ENCODE assay signal across 8 mouse cellular contexts in genomic region chr15:67019194-67019661, GRCm38 (mm10).
DNase-seq lines count a peak whose midpoint lies in the region; ATAC-seq and TF ChIP-seq lines count a peak whose summit lies in the region.

No protein-coding gene starts in this region.

- H3K9me3 ChIP-seq in E14TG2a.4 (ENCODE audit: low read length) = peaks cover 22% of the 10 kb centered on the region
- no peaks in the 10 kb centered on the region for H3K9me3 ChIP-seq in limb, embryonic 11.5 days (ENCODE audit: control insufficient read depth, low read length)

- TF ChIP-seq CTCF in E14TG2a.4 (conservative IDR thresholded peaks at IDR 0.05; ENCODE audit: low read length) = no peak

- H3K4me1 ChIP-seq in E14TG2a.4 (replicated peaks; ENCODE audit: low read depth, low read length) = peaks cover 50% of the 10 kb centered on the region
- peaks cover 9% of the 10 kb centered on the region for H3K4me1 ChIP-seq in limb, embryonic 11.5 days (ENCODE audit: control insufficient read depth, insufficient read depth, low read length)

- peak; percentile 74 for ATAC-seq in limb, embryonic 11.5 days (ENCODE audit: insufficient number of reproducible peaks, low FRiP score, low TSS enrichment, low read depth)

- peak; percentile 20 for DNase-seq in embryo, embryonic 10.5 days (ENCODE audit: low spot score)
- peak; percentile 64 to 72 for DNase-seq in heart, postnatal 10 days
- DNase-seq in limb, embryonic 11.5 days (ENCODE audit: low spot score) = peak; percentile 57
- DNase-seq in retina, postnatal 1 day = peak; percentile 65
- no peak for DNase-seq in layer of hippocampus, adult 8-10 months (ENCODE audit: low spot score in 2 of 2)
- DNase-seq in thymus, adult 18-20 months = no peak
- DNase-seq in thymus, postnatal 36 days = no peak

- WGBS in limb, embryonic 11.5 days = 6% methylated on average over 6 of the region's 6 CpGs

- H3K9ac ChIP-seq in limb, embryonic 11.5 days (ENCODE audit: low read length) = no peak overlapping the region

- 0 out of 2 replicates have a peak, but pooled peaks cover 5% of the 10 kb centered on the region for H3K36me3 ChIP-seq in E14TG2a.4 (ENCODE audit: insufficient read depth, low read length)
- no peaks in the 10 kb centered on the region for H3K36me3 ChIP-seq in limb, embryonic 11.5 days (ENCODE audit: control insufficient read depth, insufficient read depth, low read length)

- intact Hi-C loops in heart, postnatal 10 days (cut with DNase I) = no loop called here

- 0 out of 2 replicates have a peak overlapping the region, but pooled peaks have one; percentile 21 for H3K27ac ChIP-seq in limb, embryonic 11.5 days (replicated peaks; ENCODE audit: low read depth, low read length)

- no peak overlapping the region for H3K4me2 ChIP-seq in limb, embryonic 11.5 days (ENCODE audit: low read depth, severe bottlenecking)

- peak overlapping the region; percentile 50 for H3K4me3 ChIP-seq in E14TG2a.4 (replicated peaks; ENCODE audit: low read length)
- no peak overlapping the region for H3K4me3 ChIP-seq in limb, embryonic 11.5 days (ENCODE audit: low read depth, low read length)

- 0 out of 2 replicates have a peak, but pooled peaks cover 2% of the 10 kb centered on the region for H3K27me3 ChIP-seq in E14TG2a.4 (ENCODE audit: insufficient read depth, low read length)
- H3K27me3 ChIP-seq in limb, embryonic 11.5 days (ENCODE audit: control insufficient read depth, insufficient read depth, low read length) = no peaks in the 10 kb centered on the region

Comparison
In these comparisons a context has a peak if more than half of its experiments do, and no peak if none do; other contexts are left out.
1. DNase-seq: peak in embryo, embryonic 10.5 days (single experiment), heart, postnatal 10 days (2 of 2), limb, embryonic 11.5 days (single experiment) and retina, postnatal 1 day (single experiment); none in layer of hippocampus, adult 8-10 months (0 of 2), thymus, adult 18-20 months (0 of 2) and thymus, postnatal 36 days (0 of 2).